Mouse (Mus musculus): ENCODE measurements around the gene Nup85. TPM values are rescaled to one million over a fixed set of nuclear protein-coding genes. Genes with fewer than 3 reads are reported as not detected.

Nup85 gene
- total RNA-seq, 2 experiments from 2014 or later = 39.6 to 47.4 TPM

GRCm38 (mm10) chr11:115627705-115628464 is 63.7 kb downstream of the Nup85 start, which contains the start of gene Slc25a19:
TSS of gene Slc25a19 (minus strand) at chr11:115628295.
- peak; percentile 99 for DNase-seq (ENCODE audit: low spot score in 2 of 2)
- intact Hi-C loops (cut with DNase I) = no loop called here

- intact Hi-C loops (cut with DNase I) = no loop called here
- no peak for DNase-seq (ENCODE audit: low spot score in 2 of 2)
These were observed 64.3 kb downstream of the Nup85 start for GRCm38 (mm10) chr11:115628465-115629101.

DNA sequence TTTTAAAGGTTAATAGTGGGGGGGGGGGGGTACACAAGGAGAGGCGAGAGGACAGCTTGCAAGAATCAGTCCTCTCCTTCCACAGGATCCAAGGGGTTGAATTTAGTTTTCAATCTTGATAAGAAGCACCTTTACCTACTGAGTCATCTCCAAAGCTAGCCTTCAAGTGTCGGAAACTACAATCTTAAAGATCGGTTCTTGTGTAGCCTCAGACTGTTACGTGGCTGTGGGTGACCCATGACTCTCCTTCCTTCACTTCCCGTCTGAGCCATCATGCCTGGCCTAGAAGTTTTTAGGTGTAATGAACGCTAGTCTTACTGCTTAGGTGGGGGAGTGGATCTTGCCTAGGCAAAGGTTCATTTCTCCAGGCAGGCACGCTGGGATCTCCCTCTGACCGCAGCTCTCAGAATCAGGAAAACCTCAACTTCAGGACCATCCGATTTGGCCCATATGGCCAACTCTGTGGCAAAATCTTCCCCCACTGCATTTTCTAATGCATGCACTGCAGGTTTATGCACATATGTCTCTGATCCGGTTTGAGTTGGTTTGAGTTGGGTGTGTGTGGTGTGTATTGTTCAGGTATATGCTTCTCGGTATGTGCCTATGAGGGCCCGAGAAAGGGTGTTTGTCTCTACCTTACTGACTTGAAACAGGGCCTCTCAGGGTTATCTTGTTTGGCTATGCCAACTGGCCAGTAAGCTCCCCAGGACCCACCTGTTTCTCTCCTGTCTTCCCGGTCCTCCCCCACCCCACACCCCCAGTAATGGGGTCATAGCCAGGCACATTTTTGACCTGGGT is 65.7 kb downstream of the Nup85 start:
- intact Hi-C loops (cut with DNase I) = loop anchor here (5.0 kb wide), 1 partner anchor 182 kb away; the partner anchor contains the start of genes Caskin2 and Tsen54

GRCm38 (mm10) chr11:115630532-115631504 is 66.6 kb downstream of the Nup85 start:
- peak in 1 of 2 experiments; percentile 41 for DNase-seq (ENCODE audit: low spot score in 2 of 2)
- intact Hi-C loops (cut with DNase I) = loop anchor here (5.0 kb wide), 1 partner anchor 181 kb away; the partner anchor contains the start of genes Caskin2 and Tsen54

More for the DNA sequence above, 65.7 kb downstream of the Nup85 start:
- DNase-seq (ENCODE audit: low spot score in 2 of 2) = no peak

DNA sequence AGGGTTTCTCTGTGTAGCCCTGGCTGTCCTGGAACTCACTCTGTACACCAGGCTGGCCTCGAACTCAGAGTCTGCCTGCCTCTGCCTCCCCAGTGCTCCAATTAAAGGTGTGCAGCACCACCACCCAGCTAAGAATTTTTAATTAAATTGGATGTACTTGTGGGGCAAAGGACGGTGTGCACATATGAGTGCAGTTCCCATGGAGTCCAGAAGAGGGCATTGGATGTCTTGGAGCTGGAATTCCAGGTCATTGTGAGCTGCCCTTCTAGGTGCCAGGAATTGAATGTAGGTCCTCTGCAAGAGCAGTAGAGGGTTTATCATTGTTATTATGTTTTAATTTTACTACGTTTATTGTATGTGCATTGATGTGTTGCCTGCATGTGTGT is 67.3 kb downstream of the Nup85 start:
- intact Hi-C loops (cut with DNase I) = loop anchor here (5.0 kb wide), 1 partner anchor 181 kb away; the partner anchor contains the start of genes Caskin2 and Tsen54
- peak in 1 of 2 experiments; percentile 44 for DNase-seq (ENCODE audit: low spot score in 2 of 2)

DNA sequence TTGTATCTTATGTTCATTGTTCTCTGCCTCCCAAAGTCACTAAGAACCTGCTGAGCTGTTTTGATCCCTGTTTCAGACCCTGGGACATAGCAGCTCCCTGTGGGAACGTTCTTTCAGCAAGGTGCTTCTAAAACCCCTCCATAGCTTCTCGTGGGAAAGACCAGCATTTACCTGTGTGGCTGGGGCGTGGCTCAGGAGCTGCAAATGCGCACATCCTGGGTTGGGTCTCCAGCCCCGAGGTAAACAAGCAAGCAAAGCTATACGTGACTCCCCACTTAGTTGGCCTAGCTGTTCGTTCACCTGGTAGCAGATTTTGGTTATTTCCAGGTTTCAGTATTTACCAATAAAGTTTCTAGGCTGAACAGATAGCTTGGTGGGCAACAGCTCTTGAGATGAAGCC is 68.0 kb downstream of the Nup85 start:
- intact Hi-C loops (cut with DNase I) = loop anchor here (5.0 kb wide), 1 partner anchor 180 kb away; the partner anchor contains the start of genes Caskin2 and Tsen54
- DNase-seq (ENCODE audit: low spot score in 2 of 2) = no peak

DNA sequence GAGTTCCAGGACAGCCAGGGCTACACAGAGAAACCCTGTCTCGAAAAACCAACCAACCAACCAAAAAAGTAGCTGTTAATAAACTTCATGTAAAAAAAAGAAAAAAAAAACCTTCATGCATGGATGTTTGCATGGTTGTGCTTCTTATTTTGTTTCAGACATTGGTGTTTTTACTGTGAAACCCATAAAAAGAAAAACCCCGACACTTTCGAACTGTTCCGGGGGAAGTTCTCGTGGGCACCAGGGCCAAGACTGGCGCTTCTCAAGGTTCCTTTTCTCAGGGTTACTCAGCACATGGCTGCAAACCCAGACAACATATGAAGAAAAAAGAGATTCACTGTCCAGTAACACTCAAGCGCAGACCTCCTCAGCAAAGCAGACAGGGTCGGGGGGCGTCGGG is 68.6 kb downstream of the Nup85 start:
- no peak for DNase-seq (ENCODE audit: low spot score in 2 of 2)
- intact Hi-C loops (cut with DNase I) = loop anchor here (5.0 kb wide), 1 partner anchor 179 kb away; the partner anchor contains the start of genes Caskin2 and Tsen54

Other genes starting within 250 kb of the Nup85 start
- gene Ush1g, start 242.4 kb upstream of the Nup85 start, total RNA-seq (2021) = under 1 TPM; 0.33 to 0.44 TPM
- gene Otop3, start 229.7 kb upstream of the Nup85 start, total RNA-seq (2021) = not detected
- gene Hid1, start 196.7 kb upstream of the Nup85 start, total RNA-seq (2021) = 100 to 1,000 TPM in 1 of 2 experiments, 10 to 100 TPM in 1; 98.7 to 101 TPM
- 10 to 100 TPM; 15.4 to 17.0 TPM for gene Cdr2l, start 182.5 kb upstream of the Nup85 start, total RNA-seq (2021)
- gene Mrpl58, start 160.7 kb upstream of the Nup85 start, total RNA-seq (2021) = 100 to 1,000 TPM; 101 to 112 TPM
- gene Atp5h, start 144.5 kb upstream of the Nup85 start, total RNA-seq (2021) = 100 to 1,000 TPM; 423 to 448 TPM
- 10 to 100 TPM; 65.5 to 66.2 TPM for gene Kctd2, start 144.3 kb upstream of the Nup85 start, total RNA-seq (2021)
- gene Trim80, start 123.9 kb upstream of the Nup85 start, total RNA-seq (2021) = not detected
- under 1 TPM in 1 of 2 experiments, not detected in 1; 0.15 TPM for gene Slc16a5, start 102.0 kb upstream of the Nup85 start, total RNA-seq (2021)
- gene Armc7, start 88.8 kb upstream of the Nup85 start, total RNA-seq (2021) = 10 to 100 TPM in 1 of 2 experiments, 1 to 10 TPM in 1; 9.7 to 10.1 TPM
- 10 to 100 TPM; 75.9 TPM for gene Nt5c, start 72.6 kb upstream of the Nup85 start, total RNA-seq (2021)
- 100 to 1,000 TPM; 206 TPM for gene Jpt1, start 50.0 kb upstream of the Nup85 start, total RNA-seq (2021)
- gene Sumo2, start 28.2 kb upstream of the Nup85 start, total RNA-seq (2021) = 100 to 1,000 TPM; 338 to 354 TPM
- 10 to 100 TPM; 47.4 to 49.8 TPM for gene Mrps7, start 39.5 kb downstream of the Nup85 start, total RNA-seq (2021)
- 10 to 100 TPM; 68.3 to 75.5 TPM for gene Gga3, start 39.6 kb downstream of the Nup85 start, total RNA-seq (2021)
- gene Mif4gd, start 48.5 kb downstream of the Nup85 start, total RNA-seq (2021) = 10 to 100 TPM; 14.8 to 17.4 TPM
- gene Slc25a19, start 63.9 kb downstream of the Nup85 start, total RNA-seq (2021) = 10 to 100 TPM; 55.1 to 58.1 TPM
- 100 to 1,000 TPM; 183 to 190 TPM for gene Grb2, start 144.2 kb downstream of the Nup85 start, total RNA-seq (2021)
- gene Tmem94, start 201.0 kb downstream of the Nup85 start, total RNA-seq (2021) = 10 to 100 TPM; 48.1 to 51.4 TPM
- 10 to 100 TPM; 18.7 to 21.3 TPM for gene Caskin2, start 249.2 kb downstream of the Nup85 start, total RNA-seq (2021)